Mouse (Mus musculus): Measurements from ENCODE around the gene Sox5.

Gene Sox5

DNA sequence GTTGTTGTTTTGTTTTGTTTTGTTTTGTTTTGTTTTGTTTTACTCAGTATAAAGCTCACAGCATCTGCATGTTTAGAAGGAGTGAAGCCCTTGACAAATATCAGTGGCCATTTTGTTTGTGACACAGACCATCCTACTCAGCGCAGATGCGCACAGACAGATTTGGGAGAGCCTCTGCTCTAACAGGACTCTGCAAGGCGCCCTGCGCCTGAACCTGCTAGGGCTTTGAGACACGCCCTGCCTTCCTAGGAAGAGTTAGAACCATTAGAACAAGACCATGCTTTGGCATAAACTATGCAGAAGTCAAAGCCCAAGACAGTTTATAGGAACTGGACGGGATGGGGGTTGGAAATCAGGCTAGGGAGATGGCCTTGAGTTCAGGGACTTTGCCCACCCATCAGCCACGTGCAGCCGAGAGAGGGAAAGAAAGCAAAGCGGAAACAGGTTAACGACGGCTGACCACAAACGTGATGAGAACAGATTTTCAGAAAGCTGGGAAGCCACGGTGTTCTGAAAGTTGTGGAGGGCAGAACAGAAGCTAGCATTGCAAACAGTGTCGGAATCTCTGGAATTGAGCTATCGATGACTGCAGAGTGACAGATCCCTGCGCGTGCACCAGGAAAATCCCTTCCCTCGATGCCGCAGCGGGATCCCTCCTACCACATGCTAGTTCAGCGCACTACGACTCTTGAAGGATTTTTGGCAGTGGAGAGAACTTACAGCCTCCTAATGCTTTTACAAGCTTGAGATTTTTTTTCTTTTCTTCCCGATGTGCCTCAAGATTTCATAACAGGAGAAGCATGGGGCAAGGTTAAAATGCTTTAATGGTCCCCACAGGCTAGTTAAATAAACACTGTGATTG, 482.9 kb downstream of the Sox5 start:
- ChIA-PET POLR2A (interaction anchor here in 2 of 4 experiments (1.2 to 1.4 kb wide), 2 partner anchors 20 to 23 kb away, joined by 3 to 4 read pairs; no protein-coding TSS in a partner anchor), CTCF (interaction anchor here in 1 of 4 experiments (0.6 kb wide), 1 partner anchor 57 kb away, joined by 3 read pairs; no protein-coding TSS in a partner anchor)

DNA sequence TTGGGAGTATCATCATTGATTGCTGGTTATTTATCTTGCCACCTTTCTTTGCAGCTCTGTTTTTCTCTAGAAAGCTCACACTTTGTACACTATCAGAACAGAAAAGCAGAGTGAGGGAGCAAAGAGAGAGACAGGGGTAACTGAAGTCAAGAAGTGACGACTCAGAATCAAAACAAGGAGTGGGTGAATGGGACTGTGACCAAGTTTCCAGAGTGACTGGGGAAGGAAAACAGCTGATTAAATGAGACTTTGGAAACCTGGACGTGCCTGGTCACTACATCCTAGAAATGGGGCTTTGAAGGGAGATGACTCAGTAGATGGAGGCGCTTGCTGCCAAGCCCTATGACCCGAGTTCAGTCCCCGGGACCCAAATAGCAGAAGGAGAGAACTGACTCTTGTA, 483.9 kb downstream of the Sox5 start:
- POLR2A ChIA-PET, result interaction anchor here in 1 of 4 experiments (0.6 kb wide), 1 partner anchor 1381 kb away, joined by 3 read pairs; no protein-coding TSS in a partner anchor

DNA sequence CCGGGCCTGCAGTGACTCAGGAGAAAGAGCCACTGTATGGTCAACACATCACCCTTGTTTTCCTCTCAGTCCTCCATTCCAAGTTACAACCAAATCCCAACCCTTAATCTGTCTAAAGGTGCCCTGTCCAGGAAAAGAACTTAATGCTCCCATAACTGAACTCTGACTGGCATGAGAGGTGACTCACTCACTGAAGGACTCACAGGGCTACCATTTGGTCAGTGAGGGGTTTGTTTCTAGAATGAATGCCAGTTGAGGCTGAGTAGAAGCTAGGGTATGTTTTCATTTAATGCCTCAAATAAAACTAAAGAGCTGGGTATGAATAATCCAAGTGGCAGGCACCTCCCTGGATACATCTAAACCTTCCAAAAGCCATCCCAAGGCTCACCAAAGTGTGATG, 484.6 kb downstream of the Sox5 start:
- ChIA-PET POLR2A (no interaction called here), CTCF (no interaction called here)

More for the DNA sequence above, 483.9 kb downstream of the Sox5 start:
- CTCF ChIA-PET, result no interaction called here

DNA sequence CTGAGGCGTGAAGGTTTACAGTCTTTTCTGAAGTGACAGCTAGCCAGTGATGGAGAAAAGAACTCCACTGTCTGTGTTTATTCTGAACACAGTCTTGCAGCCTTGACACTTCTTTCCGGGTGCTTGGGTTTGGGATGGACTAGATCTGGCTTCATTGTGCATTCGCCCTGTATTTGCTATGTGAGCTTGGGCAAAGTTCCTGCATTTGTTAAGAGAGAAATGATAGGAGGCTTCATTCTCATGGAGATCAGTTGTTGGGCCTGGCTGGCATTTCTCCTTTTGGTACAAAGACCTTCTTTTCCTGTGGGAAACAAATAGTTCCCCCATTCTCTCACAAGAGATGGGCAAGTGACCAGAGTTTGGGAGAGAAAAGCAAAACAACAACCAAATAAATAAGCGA, 490.3 kb downstream of the Sox5 start:
- POLR2A ChIA-PET, result no interaction called here

DNA sequence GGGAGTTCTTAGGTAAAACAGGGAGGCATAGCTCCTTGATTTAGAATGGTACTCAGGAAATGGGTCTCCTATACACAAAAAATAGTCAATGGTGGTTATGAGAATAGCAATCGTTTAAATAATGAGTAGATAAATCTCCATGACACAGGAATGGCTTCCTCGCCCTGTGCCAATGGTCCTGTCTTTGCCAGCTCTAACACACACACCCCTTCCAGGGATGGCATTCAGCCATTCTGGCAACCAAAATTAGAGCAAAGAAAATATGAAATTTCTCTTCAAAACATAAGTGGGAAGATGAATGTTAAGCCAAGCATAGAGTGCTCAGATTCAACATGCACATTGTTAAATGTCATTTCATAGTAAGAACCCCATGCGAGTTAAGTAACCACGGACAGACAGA, 495.7 kb downstream of the Sox5 start:
- POLR2A ChIA-PET, result interaction anchor here in 1 of 4 experiments (0.6 kb wide), 1 partner anchor 179 kb away, joined by 3 read pairs; no protein-coding TSS in a partner anchor
- CTCF ChIA-PET, result no interaction called here

More for the DNA sequence above, 490.3 kb downstream of the Sox5 start:
- CTCF ChIA-PET, result no interaction called here

DNA sequence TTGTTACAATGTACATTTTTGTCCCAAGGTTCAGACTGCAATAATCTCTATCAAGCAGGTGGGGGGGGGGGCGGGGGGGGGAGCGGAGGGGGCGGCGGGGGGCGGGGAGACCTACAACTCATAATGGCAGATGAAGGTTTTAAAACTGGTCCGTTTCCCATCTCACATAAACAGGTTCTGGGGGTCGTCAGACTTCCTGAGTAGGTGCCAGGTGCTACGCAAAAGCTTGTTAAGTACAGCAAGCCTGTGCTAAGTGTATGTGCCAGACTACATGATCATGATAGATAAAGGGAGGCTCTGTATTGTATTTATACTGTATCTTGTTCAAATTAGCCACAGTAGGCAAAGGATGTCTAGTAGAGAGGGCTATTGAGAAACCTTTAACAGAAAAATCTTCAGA, 498.6 kb downstream of the Sox5 start:
- CTCF ChIA-PET, result no interaction called here
- POLR2A ChIA-PET, result no interaction called here

DNA sequence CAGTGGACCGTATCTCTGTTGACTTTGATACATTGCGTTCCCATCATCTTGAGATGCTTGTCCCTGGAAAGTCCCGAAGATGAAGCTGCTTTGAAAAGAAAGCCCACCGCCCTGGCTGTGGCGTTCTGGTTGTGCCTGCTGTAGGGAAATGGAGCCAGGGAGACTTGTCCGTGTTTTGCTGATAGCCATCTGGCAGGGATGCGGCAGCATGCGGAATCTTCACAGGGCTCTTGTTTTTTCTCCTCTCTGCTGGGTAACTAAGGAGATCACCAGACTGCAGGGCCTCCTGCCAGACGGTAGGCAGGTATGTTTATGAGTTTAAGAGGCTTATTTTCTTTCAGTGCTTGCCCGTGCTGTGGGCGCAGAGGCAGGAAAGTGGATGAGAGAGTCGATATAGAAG, 499.0 kb downstream of the Sox5 start:
- ChIA-PET CTCF (no interaction called here), POLR2A (no interaction called here)

DNA sequence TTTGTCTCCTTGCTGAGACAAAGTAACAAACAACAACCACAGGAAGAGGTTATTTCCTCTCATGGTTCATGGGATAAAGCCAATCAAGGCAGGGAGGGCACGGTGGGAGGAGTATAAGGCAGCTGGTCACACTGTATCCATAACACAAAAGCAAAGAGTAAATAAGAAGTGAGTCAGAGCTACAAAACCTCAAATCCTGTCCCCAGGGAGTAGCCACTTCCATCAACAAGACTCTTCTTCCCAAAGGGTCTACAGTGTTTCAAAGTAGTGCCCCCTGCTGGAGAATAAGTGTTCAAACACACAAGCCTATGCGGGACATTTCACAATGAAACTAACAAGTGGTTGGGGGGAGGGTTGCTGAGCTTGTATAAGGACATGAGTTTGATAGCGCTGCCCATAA, 500.1 kb downstream of the Sox5 start:
- POLR2A ChIA-PET, result interaction anchor here in 1 of 4 experiments (0.7 kb wide), 1 partner anchor 179 kb away, joined by 14 read pairs; no protein-coding TSS in a partner anchor
- CTCF ChIA-PET, result interaction anchor here in 1 of 4 experiments (0.6 kb wide), 1 partner anchor 57 kb away, joined by 3 read pairs; no protein-coding TSS in a partner anchor

DNA sequence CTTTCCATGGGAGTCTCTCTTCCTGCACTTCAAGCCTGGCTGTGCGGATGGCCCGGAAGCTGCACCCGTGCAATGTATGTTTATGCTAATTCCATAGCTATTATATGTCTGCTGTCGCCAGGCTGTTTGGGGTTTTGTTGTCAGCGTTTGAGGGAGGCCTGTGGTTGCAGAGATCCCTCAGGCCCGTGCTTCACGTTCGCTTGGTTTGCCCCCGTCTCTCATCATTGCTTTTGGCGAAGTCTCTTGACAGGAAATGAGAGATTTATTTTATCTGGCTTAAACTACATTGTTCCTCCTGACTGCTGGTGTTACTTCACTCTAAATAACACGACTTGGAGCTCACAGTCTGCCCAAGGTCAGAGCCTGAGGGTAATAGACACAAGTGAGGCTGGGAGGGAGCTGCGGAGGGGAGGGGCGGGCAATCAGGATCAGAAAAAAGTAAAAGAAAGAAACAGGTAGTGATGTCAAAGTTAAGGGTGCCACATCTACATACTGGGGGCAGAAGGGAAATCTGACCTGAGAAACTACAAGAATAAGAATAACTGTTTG, 503.2 kb downstream of the Sox5 start:
- POLR2A ChIA-PET, result interaction anchor here in 3 of 4 experiments (0.6 to 1.5 kb wide), 3 partner anchors 21 to 34 kb away, joined by 3 to 4 read pairs (median 3); no protein-coding TSS in a partner anchor
- CTCF ChIA-PET, result interaction anchor here in 1 of 4 experiments (0.6 kb wide), 1 partner anchor 428 kb away, joined by 3 read pairs; no protein-coding TSS in a partner anchor

DNA sequence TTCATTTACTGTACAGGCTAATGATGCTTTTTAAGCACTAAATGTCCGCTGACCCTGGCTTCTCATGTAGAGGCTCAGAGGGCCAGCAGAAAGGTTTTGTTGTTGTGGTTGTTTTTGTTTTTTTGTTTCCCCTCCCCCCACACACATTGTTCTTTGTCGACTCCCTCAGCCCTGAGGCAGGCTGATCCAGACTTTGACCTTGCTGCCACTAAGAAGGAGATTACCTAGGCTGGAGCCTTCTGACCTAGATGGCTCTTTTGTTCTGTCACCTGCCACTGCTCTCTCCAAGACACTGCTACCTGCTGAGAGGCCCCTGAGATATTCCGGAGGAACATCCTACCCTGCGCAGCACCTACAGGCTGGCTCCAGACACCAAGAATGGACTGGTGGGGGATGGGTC, 508.4 kb downstream of the Sox5 start:
- POLR2A ChIA-PET, result interaction anchor here in 2 of 4 experiments (0.9 to 1.2 kb wide), 3 partner anchors 28 to 114 kb away, joined by 3 read pairs; no protein-coding TSS in a partner anchor

DNA sequence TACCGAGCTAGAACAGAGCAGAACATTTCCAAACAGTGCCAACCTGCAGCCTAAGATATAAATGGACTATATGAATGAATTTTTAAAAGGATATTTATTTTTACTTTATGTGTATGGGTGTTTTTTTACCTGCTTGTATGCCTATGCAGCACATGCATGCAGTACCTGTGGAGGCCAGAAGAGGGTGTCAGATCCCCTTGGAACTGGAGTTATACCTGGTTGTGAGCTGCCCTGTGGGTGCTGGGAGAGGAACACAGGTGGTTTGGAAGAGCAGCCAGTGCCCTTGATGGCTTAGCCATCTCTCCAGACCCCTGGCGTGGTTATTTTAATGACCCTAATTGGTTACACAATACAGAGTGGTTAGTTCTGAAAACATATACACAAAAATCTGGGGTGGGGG, 510.5 kb downstream of the Sox5 start:
- CTCF ChIA-PET, result interaction anchor here in 3 of 4 experiments (0.6 to 0.8 kb wide), 5 partner anchors 66 to 512 kb away, joined by 3 to 9 read pairs (median 3); no protein-coding TSS in a partner anchor

More for the DNA sequence above, 508.4 kb downstream of the Sox5 start:
- CTCF ChIA-PET, result interaction anchor here in 1 of 4 experiments (0.6 kb wide), 1 partner anchor 904 kb away, joined by 3 read pairs; no protein-coding TSS in a partner anchor

DNA sequence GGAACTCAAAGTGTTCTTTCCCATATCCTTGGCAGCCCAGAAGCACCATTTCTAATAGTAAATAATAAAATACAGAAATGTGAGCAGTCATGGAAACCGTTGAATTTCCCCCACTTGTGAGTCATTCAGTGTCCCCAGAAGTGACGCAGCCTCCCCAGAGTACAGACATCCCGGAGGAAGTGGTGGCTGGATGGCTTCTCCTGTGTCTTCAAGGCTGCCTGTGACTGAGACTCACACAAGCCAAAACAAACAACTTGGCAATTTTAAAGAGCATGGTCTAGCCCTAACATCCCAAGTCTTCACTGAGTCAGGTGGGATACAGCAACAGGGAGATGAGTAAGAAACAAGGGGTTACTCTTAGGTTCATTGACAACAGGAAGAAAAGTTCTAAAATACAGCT, 511.5 kb downstream of the Sox5 start:
- ChIA-PET CTCF (interaction anchor here in 1 of 4 experiments (0.7 kb wide), 1 partner anchor 12 kb away, joined by 4 read pairs; no protein-coding TSS in a partner anchor), POLR2A (interaction anchor here in 1 of 4 experiments (0.6 kb wide), 1 partner anchor 911 kb away, joined by 3 read pairs; no protein-coding TSS in a partner anchor)

More for the DNA sequence above, 510.5 kb downstream of the Sox5 start:
- POLR2A ChIA-PET, result interaction anchor here in 1 of 4 experiments (0.8 kb wide), 1 partner anchor 9 kb away, joined by 3 read pairs; no protein-coding TSS in a partner anchor

DNA sequence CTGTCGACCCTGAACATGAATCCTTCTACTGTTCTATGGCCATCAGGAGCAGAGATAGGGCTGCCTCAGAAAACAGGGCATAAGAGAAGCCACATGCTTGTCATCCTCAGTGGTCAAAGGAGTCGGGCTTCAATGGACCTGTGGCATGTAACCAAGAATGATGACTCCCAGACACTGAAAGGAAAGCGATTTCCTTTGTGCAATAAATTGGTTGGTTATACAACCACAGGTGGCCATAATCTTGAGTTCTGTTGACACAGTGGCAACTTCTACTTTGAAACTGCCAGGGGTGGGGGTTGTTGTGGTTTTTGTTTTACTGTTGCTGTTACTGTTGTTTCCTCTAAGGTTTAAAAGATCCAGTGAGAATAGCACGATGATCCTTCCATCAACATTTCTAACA, 512.1 kb downstream of the Sox5 start:
- POLR2A ChIA-PET, result no interaction called here
- CTCF ChIA-PET, result interaction anchor here in 1 of 4 experiments (0.6 kb wide), 1 partner anchor 693 kb away, joined by 3 read pairs; no protein-coding TSS in a partner anchor

DNA sequence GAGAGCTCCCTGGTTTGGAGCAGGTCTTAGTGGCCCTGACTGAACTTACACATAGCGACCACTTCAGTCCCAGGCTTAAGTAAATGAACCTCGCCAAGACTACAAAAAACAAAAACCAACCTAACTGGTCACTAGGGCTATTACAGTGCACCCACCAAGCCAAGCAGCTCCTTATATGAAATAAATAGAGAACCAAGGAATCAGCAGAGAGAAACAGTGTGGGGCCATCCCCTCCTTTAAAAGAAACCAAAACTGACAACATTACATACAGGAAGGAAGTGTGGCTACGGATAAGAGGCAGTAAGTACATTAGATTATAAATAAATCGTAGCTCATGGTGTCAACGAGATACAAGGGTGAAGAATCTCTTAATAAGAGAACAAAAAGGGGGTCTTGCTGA, 516.0 kb downstream of the Sox5 start:
- ChIA-PET POLR2A (interaction anchor here in 1 of 4 experiments (0.8 to 1.7 kb wide), 4 partner anchors 10 to 48 kb away, joined by 3 to 5 read pairs (median 4); no protein-coding TSS in a partner anchor), CTCF (no interaction called here)

DNA sequence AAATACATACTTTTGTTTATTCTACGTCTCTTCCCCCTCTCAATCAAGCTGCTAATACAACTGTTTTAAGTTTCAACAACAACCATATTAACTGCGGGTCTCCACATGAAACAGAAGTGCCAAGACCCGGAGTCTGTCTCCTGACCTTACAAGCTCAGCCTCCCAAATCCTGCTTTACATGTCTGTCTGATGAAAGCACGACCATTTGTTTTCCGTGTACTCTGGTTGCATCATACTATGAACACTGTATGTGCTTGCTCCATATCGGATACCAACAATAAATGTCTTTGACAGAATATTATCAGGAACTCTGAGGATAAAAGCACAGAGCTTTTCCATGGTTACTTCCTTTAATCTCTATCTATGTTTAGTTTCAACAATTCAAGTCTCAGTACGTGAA, 516.8 kb downstream of the Sox5 start:
- CTCF ChIA-PET, result no interaction called here
- POLR2A ChIA-PET, result interaction anchor here in 1 of 4 experiments (0.9 to 1.7 kb wide), 4 partner anchors 9 to 13 kb away, joined by 3 to 5 read pairs (median 4); no protein-coding TSS in a partner anchor

DNA sequence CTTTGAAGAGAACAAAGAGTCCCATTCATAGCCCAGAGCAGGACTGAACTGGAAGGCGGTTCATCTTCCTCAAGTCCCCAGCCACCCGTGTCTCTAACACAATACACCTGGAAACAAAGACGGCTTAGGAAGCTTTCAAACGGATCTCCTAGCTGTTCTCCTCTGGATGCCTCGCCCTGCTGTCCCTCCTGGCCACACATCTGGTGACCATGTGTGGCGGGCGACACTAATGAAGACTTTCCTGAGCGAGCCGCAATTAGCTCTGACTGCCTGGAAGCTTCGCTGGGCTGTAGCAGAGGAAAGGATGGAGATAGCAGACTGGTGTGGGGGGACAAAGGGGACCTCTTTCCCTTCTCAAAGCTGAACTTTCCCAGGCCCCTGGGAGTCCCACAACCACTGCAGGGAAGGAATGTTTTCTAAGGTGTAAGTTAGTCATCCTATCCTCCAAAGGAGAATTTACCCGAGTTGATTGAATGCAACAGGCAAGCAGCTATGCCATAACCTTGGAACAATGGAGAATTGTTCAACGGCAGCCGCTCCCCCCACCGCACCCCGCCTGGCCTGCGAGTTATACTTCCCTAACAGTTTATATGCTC, 517.4 kb downstream of the Sox5 start:
- POLR2A ChIA-PET, result interaction anchor here in 2 of 4 experiments (0.6 to 1.7 kb wide), 3 partner anchors 8 to 11 kb away, joined by 3 to 5 read pairs (median 3); no protein-coding TSS in a partner anchor
- CTCF ChIA-PET, result no interaction called here

DNA sequence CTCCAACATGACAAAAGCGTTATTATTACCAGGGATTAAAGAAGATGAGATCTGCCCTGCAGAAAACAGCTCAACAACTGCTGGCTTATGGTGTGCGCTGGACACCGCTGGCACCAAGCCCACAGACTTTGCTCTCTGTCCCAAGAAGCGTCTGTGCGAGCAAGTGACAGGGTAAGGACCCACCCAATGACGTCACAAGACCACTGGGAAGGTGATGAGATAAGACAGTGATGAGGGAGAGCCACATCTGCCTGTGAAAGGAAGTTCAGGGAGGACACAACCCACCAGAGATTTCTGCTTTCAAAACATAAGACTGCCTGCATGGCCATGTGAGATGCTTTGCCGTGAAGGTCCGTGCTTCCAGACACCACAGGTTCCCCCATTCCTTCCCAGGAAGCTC, 525.3 kb downstream of the Sox5 start:
- ChIA-PET POLR2A (interaction anchor here in 2 of 4 experiments (0.6 to 1.0 kb wide), 3 partner anchors 8 to 535 kb away, joined by 3 read pairs; no protein-coding TSS in a partner anchor), CTCF (no interaction called here)

DNA sequence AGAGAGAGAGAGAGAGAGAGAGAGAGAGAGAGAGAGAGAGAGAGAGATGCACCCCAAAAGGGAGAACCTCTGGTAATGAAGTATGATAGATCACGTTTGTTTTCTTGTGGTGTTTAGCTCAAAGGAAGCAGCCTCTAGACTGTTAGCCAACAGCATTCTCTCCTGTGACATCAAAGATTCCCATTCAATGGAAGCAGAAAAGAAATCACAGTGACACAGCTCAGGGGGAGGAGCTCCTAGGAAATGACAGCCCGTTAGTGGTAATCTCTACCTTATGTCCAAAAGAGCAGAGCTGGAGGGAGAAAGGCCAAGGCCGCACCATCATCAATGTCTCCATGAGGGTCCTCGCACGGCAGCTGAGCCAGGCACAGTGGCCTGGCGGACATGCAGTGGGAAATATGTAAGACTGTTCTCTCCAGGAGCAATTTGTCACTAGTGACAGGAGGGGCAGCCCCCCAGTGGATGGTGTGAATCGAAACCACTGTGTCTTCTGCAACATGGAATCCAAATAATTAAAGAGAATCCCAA, 529.5 kb downstream of the Sox5 start:
- POLR2A ChIA-PET, result interaction anchor here in 1 of 4 experiments (0.6 to 1.4 kb wide), 7 partner anchors 13 to 1152 kb away, joined by 3 to 5 read pairs (median 5); no protein-coding TSS in a partner anchor
- CTCF ChIA-PET, result interaction anchor here in 3 of 4 experiments (0.6 to 0.7 kb wide), 4 partner anchors 82 to 1740 kb away, joined by 3 to 6 read pairs (median 6); no protein-coding TSS in a partner anchor
